Mouse (Mus musculus): ENCODE data around the gene Phldb1.

Phldb1 gene

GRCm38 (mm10) chr9:44726431-44727146 is 8.4 kb downstream of the Phldb1 start:
- no peak for DNase-seq (ENCODE audit: low spot score)

DNA sequence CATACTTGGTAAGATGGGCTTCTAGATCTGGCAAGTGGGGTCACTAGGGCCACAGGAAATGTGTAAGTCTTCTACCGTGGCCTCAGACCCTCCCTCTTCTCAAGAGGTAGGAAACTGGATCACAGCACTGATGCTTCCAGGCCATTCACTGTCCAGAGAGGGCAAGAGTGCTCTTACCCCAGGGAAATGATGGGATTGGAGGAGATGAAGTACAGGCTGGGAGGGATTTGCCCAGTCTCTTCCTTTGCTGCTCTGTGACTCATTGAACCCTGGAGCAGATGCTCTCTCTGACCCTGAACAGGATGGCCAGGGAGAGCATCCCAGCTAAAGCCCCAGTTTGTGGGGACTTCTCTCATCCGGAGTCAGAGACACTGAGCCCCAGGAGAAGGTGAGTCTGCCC is 10.3 kb downstream of the Phldb1 start:
- no peak for DNase-seq (ENCODE audit: low spot score)

DNA sequence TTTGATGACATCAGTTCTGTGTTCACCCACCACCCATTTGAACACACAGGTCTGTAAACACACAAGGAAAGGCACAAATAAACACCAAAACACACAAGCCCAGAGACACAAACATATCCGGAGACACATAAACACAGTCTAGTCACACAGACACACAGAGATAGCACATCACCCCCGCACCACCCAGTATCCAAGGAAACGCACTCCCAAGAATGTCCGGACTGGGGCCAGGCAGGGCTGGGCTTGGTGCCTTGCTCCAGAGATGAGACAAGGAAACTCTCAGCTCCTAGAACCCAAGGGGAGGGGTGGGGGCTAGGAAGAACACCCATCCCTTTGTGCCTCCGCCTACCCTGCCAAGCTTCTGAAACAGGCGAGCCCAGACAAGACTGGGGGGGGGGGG is 10.8 kb downstream of the Phldb1 start:
- peak; percentile 57 for DNase-seq (ENCODE audit: low spot score)

DNA sequence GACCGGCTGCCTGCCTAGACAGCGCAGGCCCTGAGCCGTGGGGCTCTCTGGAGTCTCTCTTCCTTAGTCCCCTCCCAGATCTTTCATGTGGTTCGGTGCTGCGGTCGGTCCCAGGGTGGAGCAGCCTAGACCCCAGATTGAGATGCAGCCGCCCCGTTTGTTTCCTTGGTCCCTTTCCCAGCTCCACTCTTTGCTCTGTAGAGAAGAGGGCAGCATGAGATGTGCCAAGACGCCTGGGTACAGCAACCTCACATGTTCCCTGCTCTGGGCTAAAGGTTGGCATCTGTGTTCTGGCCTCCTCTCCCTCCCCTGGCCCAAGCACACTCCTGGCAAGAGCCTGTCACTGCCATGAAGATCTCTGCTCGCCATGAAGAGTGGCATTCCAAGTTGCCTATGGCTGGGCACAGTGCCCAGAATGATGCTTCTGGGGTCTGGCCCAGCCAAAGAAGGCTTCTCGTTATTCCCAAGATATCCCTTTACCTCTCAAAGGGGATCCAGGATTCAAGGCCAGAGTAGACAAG is 11.4 kb downstream of the Phldb1 start:
- peak; percentile 91 for DNase-seq (ENCODE audit: low spot score)

DNA sequence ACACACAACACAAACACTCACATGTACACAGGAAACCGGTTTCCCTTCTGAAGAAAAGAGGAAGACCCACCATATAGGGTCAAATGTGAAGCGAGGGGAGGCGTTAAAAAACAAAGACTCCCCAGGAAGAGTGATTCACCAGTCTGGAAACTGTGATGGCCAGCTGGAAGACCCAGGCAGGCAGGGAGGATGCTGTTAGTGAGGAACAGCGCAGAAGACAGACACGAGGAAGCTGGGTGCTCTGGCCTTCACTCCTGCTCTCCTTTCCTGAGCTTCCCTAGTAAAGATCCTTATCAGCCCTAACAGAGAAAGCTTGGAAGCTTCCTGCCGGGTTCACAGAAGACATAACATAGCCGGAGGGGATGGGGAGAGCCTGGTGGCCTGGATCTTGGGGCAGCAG is 12.0 kb downstream of the Phldb1 start:
- DNase-seq (ENCODE audit: low spot score), result no peak

DNA sequence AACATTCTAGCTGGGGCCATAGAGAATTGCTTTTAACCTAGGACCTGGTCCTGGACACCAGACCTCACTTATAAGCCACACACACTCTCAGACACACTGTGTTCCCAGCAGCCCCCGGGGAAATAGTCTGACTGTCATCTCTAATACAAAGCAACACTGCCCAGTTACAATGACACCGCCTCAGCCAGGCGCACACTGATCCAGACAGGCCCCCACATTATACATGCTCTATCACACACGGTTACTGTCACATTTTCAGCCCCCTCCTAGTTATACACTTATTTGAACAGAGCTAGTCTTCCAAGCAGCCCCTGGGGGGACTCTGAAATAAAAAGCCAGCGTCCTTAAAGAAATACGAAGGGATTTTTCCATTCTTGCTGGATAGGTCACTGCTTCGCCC is 12.4 kb downstream of the Phldb1 start:
- peak; percentile 34 for DNase-seq (ENCODE audit: low spot score)

DNA sequence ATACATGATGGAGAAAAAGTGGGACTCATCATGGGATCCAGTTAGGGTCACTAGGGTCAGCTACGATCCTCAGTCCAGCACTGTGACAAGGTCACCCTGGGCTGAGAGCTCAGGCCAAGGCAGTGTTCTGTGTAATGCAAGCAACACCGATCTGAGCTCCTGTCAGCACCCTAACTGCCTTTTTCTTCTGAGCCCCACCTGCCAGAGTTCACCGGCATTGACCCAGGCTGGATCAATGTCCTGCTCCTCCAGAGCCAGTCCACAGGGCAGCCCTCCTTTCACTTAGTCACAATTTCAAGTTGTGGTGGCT is 13.2 kb downstream of the Phldb1 start:
- no peak for DNase-seq (ENCODE audit: low spot score)

DNA sequence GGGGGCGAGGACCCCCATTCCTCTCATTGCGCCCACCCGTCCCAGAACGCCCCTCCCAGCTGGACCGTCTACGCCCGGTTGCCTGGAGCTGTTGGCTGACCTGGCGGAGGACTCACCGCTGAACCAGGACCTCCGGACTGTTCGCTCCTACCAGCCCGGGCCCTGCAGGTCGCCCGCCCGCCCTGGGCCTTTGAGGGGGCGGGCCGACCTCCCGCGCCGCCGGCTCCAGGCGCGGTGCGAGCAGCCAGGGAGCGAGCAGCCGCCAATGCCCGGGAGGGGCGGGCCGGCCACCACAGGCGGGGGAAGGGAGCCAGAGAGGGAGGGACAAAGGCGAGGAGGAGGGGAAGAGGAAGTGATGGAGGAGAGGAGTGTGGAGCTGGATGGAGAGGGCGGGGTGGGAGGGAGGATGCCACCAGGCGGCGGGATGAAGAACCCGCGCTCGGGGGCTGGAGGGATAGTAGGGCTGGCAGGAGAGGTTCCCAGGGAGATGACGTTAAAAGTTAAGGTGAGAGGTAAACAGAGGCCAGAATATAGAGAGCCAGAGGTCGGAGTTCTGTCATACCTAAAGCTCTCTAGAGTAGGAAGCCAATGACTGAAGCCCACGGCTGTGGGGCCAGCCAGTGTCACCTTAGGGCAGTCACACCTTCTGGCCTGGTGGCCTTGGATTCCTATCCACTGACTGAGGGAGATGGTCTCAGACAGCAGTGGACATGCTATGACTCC is 13.7 kb downstream of the Phldb1 start:
- peak; percentile 90 for DNase-seq (ENCODE audit: low spot score)

GRCm38 (mm10) chr9:44720358-44721153 is 14.4 kb downstream of the Phldb1 start:
- DNase-seq (ENCODE audit: low spot score), result peak; percentile 71

GRCm38 (mm10) chr9:44719632-44720357 is 15.2 kb downstream of the Phldb1 start:
- DNase-seq (ENCODE audit: low spot score), result peak; percentile 31

GRCm38 (mm10) chr9:44718937-44719631 is 15.9 kb downstream of the Phldb1 start:
- DNase-seq (ENCODE audit: low spot score), result no peak

DNA sequence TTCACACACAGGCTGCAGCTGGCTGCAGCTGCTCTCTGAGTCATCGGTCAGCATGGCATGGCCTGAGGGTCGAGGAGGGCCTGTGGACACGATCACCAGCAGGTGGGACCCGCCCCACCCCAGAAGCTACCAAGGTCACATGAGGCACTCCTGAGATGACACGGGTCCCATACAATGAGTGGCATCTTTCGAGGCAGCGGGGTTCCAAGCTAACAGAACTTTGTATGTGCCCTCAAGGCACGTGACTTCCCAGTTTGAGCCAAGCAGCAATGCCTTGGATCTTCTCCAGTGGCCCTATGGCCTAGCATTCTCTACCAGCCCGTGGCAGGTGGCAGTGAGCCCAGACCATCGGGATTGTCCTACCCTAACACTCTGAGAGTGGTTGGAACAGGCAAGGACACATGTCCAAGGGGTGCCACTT is 17.2 kb downstream of the Phldb1 start:
- DNase-seq (ENCODE audit: low spot score), result peak; percentile 96

DNA sequence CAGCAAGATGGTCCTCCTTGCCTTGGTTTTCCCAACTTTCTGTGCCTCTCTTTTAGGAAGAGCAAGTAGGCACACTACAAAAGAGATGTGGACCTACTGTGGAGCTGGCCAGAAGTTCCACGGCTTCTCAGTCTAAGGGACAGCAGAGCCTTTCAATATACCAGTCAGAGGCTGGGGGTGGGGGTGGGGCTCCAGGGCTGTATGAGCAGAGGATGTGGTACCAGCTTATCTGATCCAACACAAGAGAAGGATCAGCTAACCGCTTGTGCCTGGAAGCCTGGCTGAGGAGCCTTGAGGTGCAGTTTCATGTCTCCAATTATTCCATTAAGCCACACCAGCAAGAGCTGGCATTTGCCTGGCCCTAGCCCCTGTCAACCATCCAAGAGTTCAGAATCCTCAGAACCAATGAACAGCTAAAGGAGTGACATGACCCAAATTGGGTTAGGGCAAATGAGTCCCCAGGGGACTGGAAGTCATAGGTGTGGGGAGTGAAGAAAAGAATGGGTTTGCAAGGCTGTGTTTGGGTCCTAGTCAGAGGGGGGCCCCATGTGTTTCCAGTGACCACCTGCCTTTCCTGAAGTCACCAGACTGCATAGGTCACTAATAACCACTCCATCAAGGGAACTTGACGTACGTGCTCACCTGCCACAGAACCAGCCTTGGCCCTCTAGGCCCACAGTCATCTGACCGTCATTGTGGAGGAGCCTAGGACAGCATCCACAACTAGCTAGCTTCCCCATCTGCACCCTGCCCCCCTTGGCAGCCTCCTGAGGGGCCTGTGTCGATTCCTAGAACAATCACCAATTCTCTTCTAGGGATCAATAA is 17.8 kb downstream of the Phldb1 start:
- DNase-seq (ENCODE audit: low spot score), result peak; percentile 54

DNA sequence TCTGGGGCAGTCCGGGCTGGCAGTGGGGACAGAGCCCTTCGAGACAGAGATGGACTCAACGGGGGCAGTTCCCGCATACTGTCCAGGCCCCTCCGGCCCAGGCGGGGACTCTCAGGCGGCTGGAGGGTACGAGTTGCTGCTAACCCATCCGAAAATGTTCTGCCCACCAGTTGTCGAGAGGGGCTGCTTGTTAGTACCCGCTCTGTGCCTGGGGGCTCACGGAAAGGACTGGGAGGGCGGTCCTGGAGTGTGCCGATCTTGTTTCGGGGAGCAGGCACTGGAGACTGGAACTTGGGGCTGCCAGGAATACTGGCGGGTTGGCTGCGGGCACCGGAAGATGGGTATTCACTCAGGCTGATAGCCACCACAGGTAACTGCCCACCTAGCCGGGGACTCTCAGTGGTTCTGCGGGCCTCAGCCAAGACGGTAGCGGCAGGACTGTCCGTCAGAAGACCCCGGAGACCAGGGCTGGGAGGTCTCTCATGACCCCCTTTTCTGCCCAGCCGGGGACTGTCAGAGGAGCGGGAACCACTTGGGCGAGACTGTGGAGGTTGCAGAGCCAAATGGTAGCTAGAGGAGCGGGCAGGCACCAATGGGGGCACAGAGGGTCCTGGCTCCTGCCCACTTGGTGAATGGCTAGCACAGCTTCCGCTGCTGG is 19.2 kb downstream of the Phldb1 start:
- DNase-seq (ENCODE audit: low spot score), result no peak

- DNase-seq (ENCODE audit: low spot score), result no peak
Observed at GRCm38 (mm10) chr9:44715109-44715508, 19.9 kb downstream of the Phldb1 start.

GRCm38 (mm10) chr9:44713574-44713973 is 21.4 kb downstream of the Phldb1 start:
- no peak for DNase-seq (ENCODE audit: low spot score)

GRCm38 (mm10) chr9:44713080-44713479 is 21.9 kb downstream of the Phldb1 start:
- no peak for DNase-seq (ENCODE audit: low spot score)

DNA sequence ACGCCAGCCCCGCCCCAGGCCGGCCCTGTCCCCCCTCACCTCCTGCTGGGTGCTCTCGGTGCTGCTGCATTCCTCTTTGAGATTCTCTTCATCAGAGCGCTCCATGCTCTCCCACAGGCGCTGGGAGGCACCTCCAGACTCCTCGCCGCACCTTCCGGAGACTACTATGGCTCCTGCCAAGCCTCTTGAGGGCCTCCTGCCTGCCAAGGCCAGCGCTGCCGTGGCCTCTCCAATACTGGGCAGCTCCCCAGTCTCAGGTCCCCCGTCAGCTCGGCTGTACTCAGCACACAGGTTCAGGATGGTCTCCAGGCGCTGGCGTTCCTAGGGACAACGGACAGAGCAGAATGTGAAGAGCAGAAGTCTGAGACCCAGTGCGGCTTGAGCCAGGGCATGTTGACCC is 23.4 kb downstream of the Phldb1 start:
- DNase-seq (ENCODE audit: low spot score), result no peak

DNA sequence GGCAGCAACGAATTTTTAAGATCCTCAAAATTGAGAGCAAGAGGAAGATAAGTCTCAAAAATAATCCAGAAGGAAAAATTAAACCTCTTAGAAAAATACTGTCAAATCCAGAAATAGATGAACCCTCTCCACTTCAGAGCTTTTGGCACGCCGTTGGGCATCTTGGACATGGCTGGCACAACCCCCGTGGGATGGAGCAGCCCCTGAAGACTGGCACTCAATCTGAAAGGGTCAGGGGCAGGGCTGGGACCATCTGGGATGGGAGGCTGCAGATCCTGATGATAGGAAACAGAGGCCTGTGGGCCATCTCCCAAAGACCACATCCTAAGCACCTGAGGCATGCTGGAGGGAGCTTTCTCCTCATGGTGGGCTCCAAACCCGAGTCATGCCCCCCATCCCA is 24.8 kb downstream of the Phldb1 start:
- no peak for DNase-seq (ENCODE audit: low spot score)

GRCm38 (mm10) chr9:44709600-44709999 is 25.4 kb downstream of the Phldb1 start:
- peak; percentile 60 for DNase-seq (ENCODE audit: low spot score)

All from adipocyte (in vitro differentiated cells).